Mouse (Mus musculus) heart, postnatal 25 days (tissue): Measurements from ENCODE around the gene Cela2a. TPM values are rescaled to one million over a fixed set of nuclear protein-coding genes. Genes with fewer than 3 reads are reported as not detected.

Source experiments
- DNase-seq: peaks from one replicate; pipeline ENCODE4 v3.0.0; 2022; ENCODE audit warnings: low spot score
- intact Hi-C: fragments of 180-260 bp; cut with DNase I; formaldehyde crosslinking; loops from one replicate; pipeline ENCODE4 v1.15.1; 2025
- total RNA-seq, 2 experiments: library from RNA; stranded (reverse); gene quantifications; 2 replicates each; pipeline ENCODE4 v1.2.3; 2021

Cela2a gene
- total RNA-seq, 2 experiments from 2014 or later, result not detected

- no peak for DNase-seq
- intact Hi-C loops, result no loop called here
These were observed 34.4 kb upstream of the Cela2a start for GRCm38 (mm10) chr4:141860246-141860841.

DNA sequence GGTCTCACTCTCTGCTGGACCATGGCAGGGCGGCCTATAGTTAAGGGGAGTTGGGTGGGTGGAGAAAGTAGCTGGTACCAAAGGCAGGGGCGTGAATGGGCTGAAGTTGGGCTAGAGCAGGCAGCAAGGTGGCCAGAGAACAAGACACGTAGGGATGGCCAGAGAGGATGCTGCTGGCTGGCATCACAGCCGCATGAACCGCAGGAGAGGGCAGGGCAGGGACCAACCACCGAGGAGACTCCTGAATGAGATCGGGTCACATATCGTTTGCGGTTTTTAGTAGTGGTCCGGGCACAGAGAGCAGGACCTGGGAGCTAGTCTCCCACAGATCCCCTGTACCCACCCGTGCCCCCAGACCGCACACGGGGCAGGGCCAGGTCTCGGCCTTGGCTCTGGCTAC lies 33.4 kb upstream of the Cela2a start:
- no peak for DNase-seq
- intact Hi-C loops, result no loop called here

- intact Hi-C loops, result no loop called here
These were observed 32.5 kb upstream of the Cela2a start for GRCm38 (mm10) chr4:141858501-141858900.

DNA sequence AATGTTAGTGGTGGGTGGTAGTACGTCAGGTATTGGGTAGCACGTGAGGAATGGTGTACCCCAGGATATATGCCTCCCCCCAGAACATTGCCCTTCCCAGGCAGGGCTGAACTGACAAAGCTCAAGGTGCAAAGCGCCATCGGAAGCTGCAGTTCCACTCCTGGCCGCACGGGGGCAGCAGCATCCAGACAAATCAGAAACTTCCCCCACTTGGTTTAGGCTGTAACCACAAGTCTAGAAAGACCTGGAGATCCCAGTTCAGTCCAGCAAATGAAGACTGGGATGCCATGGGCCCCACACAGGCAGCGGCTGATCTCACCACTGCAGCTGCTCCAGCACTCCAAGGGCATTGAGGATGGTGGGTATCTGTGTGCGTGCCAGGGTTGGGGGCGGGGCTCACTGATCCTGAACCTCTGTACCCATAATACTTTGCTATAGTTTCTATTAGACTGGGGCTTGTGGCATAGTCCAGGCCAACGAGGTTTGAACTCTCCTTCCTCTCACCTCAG lies 31.5 kb upstream of the Cela2a start:
- intact Hi-C loops, result loop anchor here (1.0 kb wide), 1 partner anchor 101 kb away; no protein-coding TSS in a partner anchor
- peak; percentile 60 for DNase-seq

More at GRCm38 (mm10) chr4:141858501-141858900, 32.5 kb upstream of the Cela2a start:
- no peak for DNase-seq

DNA sequence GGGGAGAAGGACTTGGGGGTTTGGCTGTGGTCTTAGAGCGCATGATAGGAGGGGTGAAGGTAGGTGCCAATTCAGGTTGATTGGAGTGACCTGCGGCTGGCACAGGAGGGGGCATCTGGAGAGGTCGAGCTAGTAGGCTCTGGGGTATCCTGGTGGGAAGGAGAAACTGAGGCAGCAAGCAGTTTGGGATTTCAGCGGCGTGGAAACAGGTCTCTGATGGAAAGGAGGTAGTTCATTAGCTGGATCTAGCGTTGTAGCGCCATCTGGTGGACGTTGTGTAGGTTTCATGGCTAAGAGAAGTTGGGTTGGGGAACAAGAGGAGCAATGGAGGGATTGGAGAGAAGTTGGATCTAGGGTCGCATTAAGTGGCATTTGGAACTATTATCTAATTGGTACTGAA lies 27.5 kb upstream of the Cela2a start:
- intact Hi-C loops, result loop anchor here (2.0 kb wide), 2 partner anchors 43 to 235 kb away; partner anchors contain the start of gene Tmem82
- no peak for DNase-seq

- DNase-seq, result no peak
- intact Hi-C loops, result loop anchor here (10.0 kb wide), 1 partner anchor 461 kb away; no protein-coding TSS in a partner anchor
These were observed 20.0 kb upstream of the Cela2a start, which contains the start of gene Ctrc for GRCm38 (mm10) chr4:141845999-141846398. Gene Ctrc (minus strand): TSS chr4:141846359.

DNA sequence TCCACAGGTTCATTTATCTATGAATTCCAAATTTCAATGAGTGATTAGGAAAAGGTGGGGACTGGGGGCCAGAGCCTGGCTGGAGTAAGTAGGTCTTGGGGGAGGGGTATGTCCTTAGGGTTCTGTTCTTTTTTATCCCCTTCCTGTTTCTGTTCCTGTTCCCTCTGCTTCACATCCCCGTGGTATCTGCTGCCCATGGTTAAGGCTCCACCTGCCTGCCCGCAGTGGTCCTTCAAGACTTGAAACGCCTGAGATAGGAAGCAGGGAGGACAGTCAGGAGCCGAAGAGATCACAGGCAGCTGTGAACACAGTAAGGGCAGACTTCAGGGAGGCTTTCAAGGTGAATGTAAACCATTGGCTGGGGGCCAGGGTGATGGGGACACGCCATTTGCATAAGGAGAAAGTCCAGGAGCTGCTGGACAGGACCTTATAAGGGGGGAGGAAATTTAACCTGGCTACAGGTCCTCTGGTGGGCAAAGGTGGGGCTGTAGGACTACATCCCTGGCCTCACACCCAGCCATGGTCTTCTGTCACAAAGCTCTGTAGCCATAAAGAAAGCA lies 8.7 kb upstream of the Cela2a start:
- no peak for DNase-seq
- intact Hi-C loops, result no loop called here

GRCm38 (mm10) chr4:141833911-141834310 lies 8.0 kb upstream of the Cela2a start:
- DNase-seq, result no peak
- intact Hi-C loops, result no loop called here

DNA sequence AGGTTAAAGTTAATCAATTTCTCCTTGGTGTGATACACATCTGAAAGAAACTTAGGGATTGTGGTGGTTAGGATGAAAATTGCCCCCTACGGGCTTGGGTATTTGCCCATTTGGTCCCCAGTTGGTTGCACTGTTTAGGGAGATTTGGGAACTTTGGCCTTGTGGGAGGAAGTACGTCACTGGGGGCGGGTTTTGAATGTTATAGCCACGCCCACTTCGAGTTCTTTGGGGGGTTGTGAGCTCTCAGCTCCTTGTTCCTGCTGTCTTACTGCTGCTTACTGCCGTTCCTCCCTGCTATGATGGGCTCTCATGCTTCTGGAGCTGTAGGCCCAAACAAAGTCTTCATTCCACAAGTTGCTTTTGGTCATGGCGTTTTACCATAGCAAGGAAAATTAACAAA lies 5.4 kb upstream of the Cela2a start:
- no peak for DNase-seq
- intact Hi-C loops, result no loop called here

GRCm38 (mm10) chr4:141830381-141830780 lies 4.4 kb upstream of the Cela2a start:
- DNase-seq, result no peak
- intact Hi-C loops, result no loop called here

GRCm38 (mm10) chr4:141828177-141828576 lies 2.2 kb upstream of the Cela2a start:
- intact Hi-C loops, result no loop called here
- DNase-seq, result no peak

- intact Hi-C loops, result no loop called here
- no peak for DNase-seq
These were observed 1.4 kb upstream of the Cela2a start for GRCm38 (mm10) chr4:141827401-141827800.

DNA sequence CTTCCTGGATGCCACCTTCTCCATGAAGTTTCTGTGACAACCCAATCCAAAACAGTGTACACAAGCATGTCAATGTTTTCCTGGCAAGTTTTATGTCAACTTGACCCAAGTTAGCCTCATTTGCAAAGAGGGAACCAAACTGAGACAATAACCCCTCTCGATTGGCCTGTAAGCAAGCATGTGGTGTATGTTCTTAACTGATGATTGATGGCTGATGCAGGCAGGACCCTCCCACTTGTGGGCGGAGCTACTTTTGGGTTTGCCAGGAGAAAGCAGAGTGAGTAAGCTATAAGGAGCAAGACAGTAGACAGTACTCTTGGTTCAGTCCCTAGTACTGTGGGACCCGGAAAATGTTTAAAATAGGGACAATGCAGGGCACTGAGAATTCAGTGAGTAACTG lies 3.0 kb downstream of the Cela2a start:
- no peak for DNase-seq
- intact Hi-C loops, result no loop called here

GRCm38 (mm10) chr4:141822089-141822488 lies 3.9 kb downstream of the Cela2a start:
- DNase-seq, result no peak
- intact Hi-C loops, result no loop called here

DNA sequence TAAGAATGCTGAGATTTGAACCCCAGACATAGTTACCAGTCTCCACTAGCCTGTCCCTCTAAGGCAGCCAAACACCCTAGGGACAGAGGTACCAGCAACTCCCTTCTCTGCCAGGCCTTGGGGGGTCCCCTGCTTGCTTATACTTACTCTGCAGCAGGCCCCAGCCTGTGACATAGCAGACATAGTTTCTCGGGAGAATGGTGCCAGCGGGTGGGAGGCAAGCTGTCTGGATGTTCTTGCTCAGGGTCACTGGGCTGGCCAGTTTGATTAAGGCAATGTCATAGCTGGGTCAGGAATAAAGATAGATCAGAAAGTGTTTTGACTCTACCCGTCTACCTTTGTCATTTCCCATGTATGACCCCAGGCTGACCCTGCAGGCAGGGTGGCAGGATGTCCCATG lies 4.8 kb downstream of the Cela2a start:
- DNase-seq, result no peak
- intact Hi-C loops, result no loop called here

DNA sequence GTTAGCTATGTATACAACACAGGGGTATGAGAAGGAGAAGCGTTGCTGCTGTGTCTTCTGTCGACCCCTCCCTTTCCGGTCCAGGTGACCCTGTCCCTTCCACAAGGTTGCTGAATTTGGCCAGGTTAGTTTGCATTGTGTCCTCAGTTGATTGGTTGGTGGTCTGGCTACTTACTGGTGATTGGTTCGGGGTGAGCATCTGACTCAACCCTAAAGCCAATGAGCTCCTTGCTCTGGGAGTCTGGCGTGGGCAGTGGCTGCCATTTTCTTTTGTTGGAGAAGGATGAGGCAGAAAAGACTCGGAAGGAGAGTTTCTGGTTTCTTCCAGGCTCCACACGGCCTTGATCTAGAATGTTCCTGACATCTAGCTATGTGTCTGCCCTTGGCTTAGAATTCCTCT lies 6.6 kb downstream of the Cela2a start:
- intact Hi-C loops, result no loop called here
- no peak for DNase-seq

- no peak for DNase-seq
- intact Hi-C loops, result no loop called here
These were observed 7.1 kb downstream of the Cela2a start for GRCm38 (mm10) chr4:141818861-141819260.

GRCm38 (mm10) chr4:141817706-141818105 lies 8.3 kb downstream of the Cela2a start:
- DNase-seq, result no peak
- intact Hi-C loops, result no loop called here

DNA sequence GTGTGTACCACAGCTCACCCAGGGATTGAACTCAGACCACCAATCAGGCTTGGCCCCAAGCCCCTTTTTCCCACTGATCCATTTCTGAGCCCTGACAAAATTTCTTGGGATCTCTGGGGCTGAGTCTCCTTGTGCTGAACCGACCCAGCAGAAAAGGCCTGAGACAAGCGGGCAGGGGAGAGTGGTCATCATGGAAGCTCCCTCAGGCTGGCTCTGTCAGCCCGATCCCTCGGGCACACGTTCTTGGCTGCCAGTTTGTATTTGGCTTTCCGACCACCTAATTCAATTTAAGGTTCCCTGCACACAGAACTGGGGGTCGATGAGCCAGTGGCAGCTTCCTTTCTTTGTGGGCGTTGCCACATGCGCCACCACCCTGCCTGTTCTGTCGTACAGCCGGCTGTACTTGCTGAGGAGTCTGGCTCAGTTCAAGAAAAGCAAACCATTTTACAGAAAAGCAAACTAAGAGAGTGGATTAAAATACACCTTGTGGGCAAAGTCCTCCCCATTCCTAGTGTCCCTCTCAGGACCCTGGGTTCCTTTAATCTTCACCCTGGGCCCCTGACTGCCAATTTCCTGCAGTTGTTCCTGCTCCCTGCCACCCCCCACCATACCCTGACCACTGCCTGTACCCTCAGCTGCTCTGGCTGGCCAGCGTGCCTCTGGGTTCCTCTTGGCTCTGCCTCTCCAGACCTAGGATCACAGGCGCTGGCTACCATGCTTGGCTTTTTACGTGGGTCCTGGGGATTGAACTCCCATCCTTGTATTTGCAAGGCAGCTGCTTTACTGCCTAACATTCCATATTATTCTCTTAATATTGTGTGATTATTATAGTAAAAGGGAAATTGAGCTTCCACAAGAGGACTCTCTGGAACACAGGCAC lies 8.9 kb downstream of the Cela2a start:
- DNase-seq, result no peak
- intact Hi-C loops, result no loop called here

GRCm38 (mm10) chr4:141816267-141816666 lies 9.7 kb downstream of the Cela2a start:
- no peak for DNase-seq
- intact Hi-C loops, result no loop called here

DNA sequence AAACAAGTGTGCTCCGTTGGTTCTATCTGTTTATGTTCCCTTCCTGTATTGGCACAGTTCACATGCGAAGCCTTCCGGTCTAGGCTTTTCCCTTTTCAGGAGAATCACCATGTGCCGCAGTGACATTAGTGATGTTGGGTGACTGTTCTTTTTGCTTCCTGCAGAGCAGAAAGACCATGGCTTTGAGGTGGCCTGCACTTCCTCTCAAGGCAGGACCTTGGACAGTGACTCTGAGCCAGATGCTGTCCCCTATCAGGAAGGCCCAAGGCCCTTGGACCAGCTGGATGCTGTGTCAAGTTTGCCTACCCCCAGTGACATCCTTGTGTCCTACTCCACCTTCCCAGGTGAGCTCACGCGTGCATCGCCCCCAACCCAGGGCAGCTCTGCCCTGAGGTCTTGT lies 14.6 kb downstream of the Cela2a start:
- intact Hi-C loops, result loop anchor here (2.0 kb wide), 1 partner anchor 41 kb away; no protein-coding TSS in a partner anchor
- DNase-seq, result no peak
